Mouse (Mus musculus) midbrain, postnatal 0 days (tissue): ENCODE measurements at regions not wholly inside any gene's neighbourhood (a gene's known extent, or its start where the extent isn't known, plus 50 kb on each side); places are given as distances from the start of the nearest gene placed in this dataset.
"Not testable (repeated sequence)": the region's sequence is repeated elsewhere in the genome, so short reads cannot be mapped to it uniquely, and the experiment has no call there.

ENCODE experiments used
- ATAC-seq: fragments of 200-750 bp; cut with Nextera tagmentation; 2 replicates; pipeline ENCODE4 v1.8.0; 2017; ENCODE audit warnings: moderate number of reproducible peaks, mild to moderate bottlenecking, moderate TSS enrichment, moderate library complexity; ENCODE audit not compliant: low FRiP score
- DNase-seq: peaks from one replicate; pipeline ENCODE4 v3.0.0-alpha.2; 2015; ENCODE audit warnings: low spot score
- H3K27ac ChIP-seq: fragments of 300-500 bp; sonication (generic); 2 replicates; pipeline ENCODE4 v1.5.1; 2014; ENCODE audit warnings: low read depth, mild to moderate bottlenecking, low read length, mixed read lengths
- H3K27me3 ChIP-seq: fragments of 300-500 bp; sonication (generic); 2 replicates; pipeline ENCODE4 v1.6.1; 2014; ENCODE audit warnings: low read length, control low read depth, mixed read lengths; ENCODE audit not compliant: insufficient read depth
- H3K36me3 ChIP-seq: fragments of 300-500 bp; sonication (generic); 2 replicates; pipeline ENCODE4 v1.6.1; 2014; ENCODE audit warnings: low read length, control low read depth, mixed read lengths; ENCODE audit not compliant: insufficient read depth
- H3K4me1 ChIP-seq: fragments of 300-500 bp; sonication (generic); 2 replicates; pipeline ENCODE4 v1.6.1; 2014; ENCODE audit warnings: mild to moderate bottlenecking, control low read depth, antibody characterized with exemption, low read length, mixed read lengths; ENCODE audit not compliant: insufficient read depth
- H3K4me2 ChIP-seq: fragments of 300-500 bp; sonication (generic); 2 replicates; pipeline ENCODE4 v1.6.1; 2014; ENCODE audit warnings: low read depth, mild to moderate bottlenecking, low read length, mixed read lengths; ENCODE audit not compliant: poor library complexity, severe bottlenecking
- H3K4me3 ChIP-seq: fragments of 300-500 bp; sonication (generic); 2 replicates; pipeline ENCODE4 v1.5.1; 2014; ENCODE audit warnings: low read depth, mild to moderate bottlenecking, low read length, moderate library complexity
- H3K9ac ChIP-seq: fragments of 300-500 bp; sonication (generic); replicated peaks from 2 replicates; pipeline ENCODE4 v1.6.1; 2014; ENCODE audit warnings: mild to moderate bottlenecking, low read length, moderate library complexity, mixed read lengths; ENCODE audit not compliant: poor library complexity, severe bottlenecking
- H3K9me3 ChIP-seq: fragments of 300-500 bp; sonication (generic); 2 replicates; pipeline ENCODE4 v1.6.1; 2016; ENCODE audit warnings: low read length, control low read depth
- CTCF ChIP-seq: IDR thresholded peaks from 2 replicates; pipeline ENCODE4 v1.5.1; 2016; ENCODE audit warnings: antibody characterized with exemption, mild to moderate bottlenecking
- WGBS: fragments of 180-500 bp; shearing (Covaris S2); extraction: QIAGEN DNeasy Blood & Tissue Kit; methylation state at CpG from one replicate; pipeline ENCODE4 v1.1.7; 2014; 5-methylcytosine and 5-hydroxymethylcytosine counted together

DNA sequence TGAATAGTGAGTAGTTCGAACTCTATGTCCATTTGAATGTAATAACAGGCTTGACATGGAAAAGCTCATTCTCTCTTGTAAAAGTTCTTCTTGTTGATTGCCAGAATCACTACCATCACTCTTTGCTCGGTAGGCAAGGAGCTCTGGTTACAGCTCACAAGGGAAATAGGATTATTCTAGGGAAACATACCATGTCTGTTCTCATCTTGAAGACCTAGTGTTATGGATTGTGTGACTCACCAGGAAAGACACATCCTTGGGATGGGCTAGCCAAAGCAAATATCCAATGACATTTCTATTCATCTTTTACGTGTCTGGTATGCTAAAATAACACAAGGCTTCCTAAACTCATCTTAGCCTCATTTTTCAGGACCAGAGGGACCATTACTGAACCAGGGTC lies 155.4 kb upstream of the Slc25a13 start:
- TF ChIP-seq CTCF, result no peak
- DNase-seq (no peak), ATAC-seq (no peak)
- Histone ChIP-seq H3K4me1 (no peaks in the 10 kb centered on the region), H3K4me3 (no peak overlapping the region), H3K9me3 (no peaks in the 10 kb centered on the region), H3K36me3 (no peaks in the 10 kb centered on the region), H3K4me2 (no peak overlapping the region), H3K27me3 (no peaks in the 10 kb centered on the region), H3K27ac (no peak overlapping the region), H3K9ac (no peak overlapping the region)
- 84% methylated on average over 3 of the region's 3 CpGs for WGBS

DNA sequence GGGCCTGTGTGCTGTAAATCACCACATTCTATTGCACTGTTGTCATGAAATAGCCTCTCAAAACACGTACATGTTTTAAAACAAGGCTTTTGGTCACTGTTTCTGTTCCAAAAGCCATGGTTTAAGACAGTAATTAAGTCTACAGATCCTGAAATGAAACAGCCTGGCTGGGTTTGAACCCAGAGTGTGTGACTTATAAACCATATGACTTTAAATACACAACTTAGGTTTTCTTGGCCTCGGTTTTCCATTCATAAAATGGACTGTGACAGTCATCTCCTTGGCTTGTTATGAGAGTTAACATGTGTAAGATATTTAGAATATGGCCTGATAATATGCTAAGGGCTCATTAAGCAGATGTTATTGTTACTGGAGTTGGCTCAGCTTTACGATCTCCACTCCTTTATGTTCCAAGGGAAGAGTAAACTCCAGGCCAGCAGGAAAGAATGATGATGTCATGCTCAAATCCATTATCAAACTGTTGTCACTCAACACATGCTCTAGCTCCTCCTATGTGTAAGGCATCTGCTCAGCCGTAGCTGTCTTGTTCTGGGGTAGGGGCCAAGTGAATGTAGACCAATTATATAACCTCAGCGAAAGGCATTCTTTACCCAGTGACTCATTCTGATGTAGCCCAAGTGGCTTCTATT lies 154.6 kb upstream of the Slc25a13 start:
- Histone ChIP-seq H3K27ac (no peak overlapping the region), H3K4me2 (no peak overlapping the region), H3K36me3 (no peaks in the 10 kb centered on the region), H3K9ac (no peak overlapping the region), H3K9me3 (no peaks in the 10 kb centered on the region), H3K4me3 (no peak overlapping the region), H3K4me1 (no peaks in the 10 kb centered on the region), H3K27me3 (no peaks in the 10 kb centered on the region)
- no peak for ATAC-seq
- 81% methylated on average over 5 of the region's 5 CpGs for WGBS
- TF ChIP-seq CTCF, result no peak
- no peak for DNase-seq

DNA sequence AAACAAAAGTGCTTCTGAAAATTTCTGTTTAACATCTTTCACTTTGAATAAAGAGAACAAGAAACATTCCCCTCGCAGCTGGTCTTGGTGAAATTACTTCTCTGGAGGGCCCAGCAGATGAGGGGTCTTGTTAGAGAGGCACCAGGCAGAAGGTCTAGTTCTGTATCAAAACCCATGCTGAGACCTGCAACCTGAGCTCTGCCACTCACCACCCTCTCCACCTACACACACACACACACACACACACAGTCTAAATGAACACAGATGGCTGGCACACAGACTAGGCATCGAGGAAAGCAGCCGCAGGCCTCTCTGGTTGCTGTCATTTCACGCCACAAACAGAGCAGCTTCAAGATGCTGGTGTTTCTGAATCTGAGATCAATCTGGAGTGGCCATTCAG lies 147.1 kb upstream of the Slc25a13 start:
- H3K4me1 ChIP-seq, result no peaks in the 10 kb centered on the region
- WGBS, result 54% methylated on average over 4 of the region's 4 CpGs
- no peak overlapping the region for H3K9ac ChIP-seq
- H3K4me2 ChIP-seq, result no peak overlapping the region
- H3K36me3 ChIP-seq, result no peaks in the 10 kb centered on the region
- DNase-seq, result peak; percentile 46
- no peak overlapping the region for H3K27ac ChIP-seq
- no peak for ATAC-seq
- no peak for TF ChIP-seq CTCF
- no peaks in the 10 kb centered on the region for H3K9me3 ChIP-seq
- H3K27me3 ChIP-seq, result no peaks in the 10 kb centered on the region
- no peak overlapping the region for H3K4me3 ChIP-seq

DNA sequence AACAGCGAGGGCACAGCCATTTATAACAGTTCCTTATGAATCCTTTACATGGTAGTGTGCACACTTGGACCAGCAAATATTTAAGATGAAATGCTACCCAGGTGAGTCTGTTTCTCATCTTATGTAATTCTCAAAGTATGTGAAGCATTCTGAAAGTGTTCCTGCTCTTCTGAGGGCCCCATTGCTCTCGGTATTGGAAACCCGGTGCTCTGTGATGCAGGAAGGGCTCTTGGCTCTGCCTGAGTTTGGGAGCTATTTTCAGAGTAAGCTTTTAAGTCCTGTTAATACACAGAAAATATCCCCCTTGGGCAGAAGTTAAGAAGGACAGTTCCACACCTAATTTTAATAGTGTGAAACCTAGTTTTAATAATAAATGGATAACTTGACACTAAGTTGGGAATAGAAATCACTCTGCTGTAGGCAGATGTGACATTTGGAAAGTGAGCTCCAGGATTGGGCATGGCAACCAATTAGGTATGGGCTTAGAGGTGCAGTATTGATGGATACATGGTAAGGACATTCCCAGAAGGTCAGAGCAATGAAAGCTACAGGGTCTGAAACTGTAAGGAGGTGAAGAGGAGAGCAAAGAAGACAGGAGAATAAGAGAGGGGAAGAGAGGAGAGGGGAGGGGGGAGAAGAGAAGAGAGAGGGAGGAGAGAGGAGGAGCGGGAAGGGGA lies 145.8 kb upstream of the Slc25a13 start:
- H3K9ac ChIP-seq, result no peak overlapping the region
- no peak overlapping the region for H3K4me3 ChIP-seq
- no peaks in the 10 kb centered on the region for H3K36me3 ChIP-seq
- no peak overlapping the region for H3K27ac ChIP-seq
- no peaks in the 10 kb centered on the region for H3K27me3 ChIP-seq
- H3K9me3 ChIP-seq, result no peaks in the 10 kb centered on the region
- DNase-seq (no peak), ATAC-seq (no peak)
- no peak for TF ChIP-seq CTCF
- no peak overlapping the region for H3K4me2 ChIP-seq
- WGBS, result 79% methylated on average over 4 of the region's 4 CpGs
- no peaks in the 10 kb centered on the region for H3K4me1 ChIP-seq

DNA sequence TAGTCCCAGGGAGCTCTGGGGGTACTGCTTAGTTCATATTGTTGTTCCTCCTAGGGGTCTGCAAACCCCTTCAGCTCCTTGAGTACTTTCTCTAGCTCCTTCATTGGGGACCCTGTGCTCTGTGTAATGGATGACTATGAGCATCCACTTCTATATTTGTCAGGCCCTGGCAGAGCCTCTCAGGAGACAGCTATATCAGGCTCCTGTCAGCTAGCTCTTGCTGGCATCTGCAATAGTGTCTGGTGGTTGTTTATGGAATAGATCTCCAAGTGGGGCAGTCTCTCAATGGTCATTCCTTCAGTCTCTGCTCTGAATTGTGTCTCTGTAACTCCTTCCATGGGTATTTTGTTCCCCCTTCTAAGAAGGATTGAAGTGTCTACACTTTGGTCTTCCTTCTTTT lies 144.2 kb upstream of the Slc25a13 start:
- H3K4me3 ChIP-seq, H3K4me1 ChIP-seq, H3K9me3 ChIP-seq, DNase-seq, H3K9ac ChIP-seq, H3K27ac ChIP-seq, H3K36me3 ChIP-seq, ATAC-seq, H3K4me2 ChIP-seq, H3K27me3 ChIP-seq: not testable (repeated sequence)

DNA sequence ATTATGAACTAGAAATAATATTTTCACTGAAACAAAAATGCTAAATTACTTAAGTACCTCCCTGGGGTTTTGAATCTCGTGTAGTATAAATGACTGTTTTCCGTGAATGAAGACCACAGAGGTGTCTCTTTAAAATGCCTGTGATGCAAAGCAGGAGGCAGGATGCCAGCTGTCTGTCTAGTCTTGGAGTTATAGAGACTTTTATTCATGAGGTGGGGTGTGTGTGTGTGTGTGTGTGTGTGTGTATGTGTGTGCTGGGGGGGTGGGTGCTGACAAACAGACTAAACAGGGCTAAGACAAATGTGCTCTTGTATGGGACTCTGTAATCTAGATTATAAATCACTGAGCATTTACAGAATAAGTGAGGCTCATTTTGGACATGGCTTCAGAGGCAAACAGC lies 140.5 kb upstream of the Slc25a13 start:
- Histone ChIP-seq H3K4me3 (no peak overlapping the region), H3K27me3 (no peaks in the 10 kb centered on the region), H3K9me3 (no peaks in the 10 kb centered on the region), H3K4me1 (no peaks in the 10 kb centered on the region), H3K36me3 (no peaks in the 10 kb centered on the region), H3K9ac (no peak overlapping the region), H3K27ac (no peak overlapping the region), H3K4me2 (no peak overlapping the region)
- ATAC-seq (no peak), DNase-seq (peak; percentile 26)
- no peak for TF ChIP-seq CTCF
- 25% methylated on average over 2 of the region's 2 CpGs for WGBS
